Mouse (Mus musculus): ENCODE data around the gene Mier3. TPM values are rescaled to one million over a fixed set of nuclear protein-coding genes. Genes with fewer than 3 reads are reported as not detected.
"Not testable (repeated sequence)": the region's sequence is repeated elsewhere in the genome, so short reads cannot be mapped to it uniquely, and the experiment has no call there.

The Mier3 gene
- polyA plus RNA-seq, 1 experiment: 3.6 TPM

DNA sequence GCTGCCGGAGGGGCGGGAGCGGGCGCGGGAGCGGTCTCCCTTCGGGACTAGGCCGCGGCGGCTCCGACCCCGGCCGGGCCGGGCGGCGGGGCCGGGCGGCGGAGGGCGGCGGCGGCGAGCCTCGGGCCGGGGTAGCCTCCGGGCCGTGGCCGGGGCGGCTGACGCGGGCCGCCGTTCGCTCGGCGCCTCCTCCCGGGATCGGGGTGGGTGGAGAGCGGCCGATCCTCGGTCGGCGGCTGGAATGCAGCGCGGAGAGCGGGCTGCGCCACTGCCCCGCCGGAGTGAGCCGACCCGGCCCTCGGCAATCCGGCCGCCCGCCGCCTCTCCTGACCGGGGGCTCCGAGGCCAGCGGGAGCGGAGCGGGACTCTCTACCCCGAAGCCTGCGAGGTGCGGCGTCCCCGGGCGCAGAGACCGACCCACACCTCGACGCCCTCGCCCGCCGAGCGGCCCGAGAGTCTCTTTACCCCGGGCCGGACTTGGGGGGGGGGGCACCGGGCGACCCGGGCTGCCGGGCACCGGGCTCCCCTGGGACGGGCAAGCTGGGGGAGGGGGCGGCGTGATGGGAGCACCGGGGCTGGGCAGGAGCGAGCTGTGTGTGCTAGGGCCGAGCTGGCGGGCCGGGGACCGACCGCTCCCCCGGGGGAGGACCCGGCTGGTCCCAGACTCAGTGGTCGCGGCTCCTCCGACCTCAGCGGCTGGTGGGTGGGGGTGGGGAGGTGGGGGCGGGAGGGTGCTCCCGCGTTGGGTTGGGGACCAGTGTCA is 5.9 kb downstream of the Mier3 start:
- WGBS: 1% methylated on average over 94 of the region's 101 CpGs
- DNase-seq (ENCODE audit: low read depth, low spot score): no peak

DNA sequence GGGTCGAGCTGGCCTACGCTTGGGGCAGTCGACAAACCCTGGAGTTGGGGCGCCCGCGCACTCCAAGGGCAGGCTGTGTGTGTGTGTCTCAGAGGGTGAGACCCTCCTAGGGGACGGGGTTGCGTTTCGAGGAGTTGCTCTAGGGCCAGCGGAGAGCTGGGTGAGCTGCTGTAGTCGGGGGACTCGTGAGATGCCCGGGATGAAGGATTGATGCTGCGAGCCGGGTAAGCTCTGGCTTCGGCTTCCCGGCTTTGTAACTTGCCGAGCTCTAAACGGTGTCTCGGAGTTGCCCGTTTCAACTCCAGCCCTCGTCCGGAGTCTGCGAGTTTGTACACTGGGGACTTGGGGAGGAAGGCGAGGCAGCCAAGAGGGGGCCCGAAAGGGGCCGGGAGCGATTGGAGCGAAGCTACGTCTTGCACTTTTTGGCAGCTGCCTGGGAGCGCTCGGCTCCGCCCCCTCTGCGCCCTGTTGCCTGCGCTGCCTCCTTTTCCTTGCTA is 6.6 kb downstream of the Mier3 start:
- no peak for DNase-seq (ENCODE audit: low read depth, low spot score)
- WGBS: 1% methylated on average over 35 of the region's 35 CpGs

DNA sequence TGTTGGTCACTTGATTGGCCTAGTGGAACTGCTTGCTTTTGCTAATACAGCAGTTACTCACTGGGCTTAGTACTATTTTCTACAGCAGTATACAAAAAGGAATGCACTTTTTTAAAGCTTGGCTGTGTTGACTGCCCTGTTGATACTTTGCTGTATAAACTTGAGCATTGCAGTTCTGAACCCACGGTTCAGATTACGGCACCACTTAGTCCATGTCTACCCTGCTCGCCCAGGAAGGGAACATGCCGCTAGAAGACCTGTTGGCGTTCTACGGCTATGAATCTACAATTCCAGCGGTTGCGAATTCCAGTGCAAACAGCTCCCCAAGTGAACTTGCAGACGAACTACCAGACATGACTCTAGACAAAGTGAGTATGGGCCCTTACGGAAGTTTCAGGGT is 22.6 kb downstream of the Mier3 start:
- WGBS: 97% methylated on average over 10 of the region's 10 CpGs

DNA sequence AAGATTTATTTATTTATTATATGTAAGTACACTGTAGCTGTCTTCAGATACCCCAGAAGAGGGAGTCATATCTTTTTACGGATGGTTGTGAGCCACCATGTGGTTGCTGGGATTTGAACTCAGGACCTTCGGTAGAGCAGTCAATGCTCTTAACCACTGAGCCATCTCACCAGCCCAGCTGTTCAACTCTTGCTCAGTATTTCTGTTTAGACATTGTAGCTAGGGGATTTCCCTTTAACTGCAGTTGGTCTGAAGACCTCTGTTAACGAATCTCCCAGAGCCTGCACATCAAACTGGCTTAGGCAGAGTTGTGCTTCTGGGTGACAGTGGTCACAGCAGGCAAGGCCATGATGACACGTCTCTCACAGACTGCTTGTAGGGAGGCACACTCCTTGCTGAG is 23.2 kb downstream of the Mier3 start:
- 79% methylated on average over 4 of the region's 4 CpGs for WGBS
- not testable (repeated sequence) for DNase-seq (ENCODE audit: low read depth, low spot score)

More for the DNA sequence above, 22.6 kb downstream of the Mier3 start:
- no peak for DNase-seq (ENCODE audit: low read depth, low spot score)

DNA sequence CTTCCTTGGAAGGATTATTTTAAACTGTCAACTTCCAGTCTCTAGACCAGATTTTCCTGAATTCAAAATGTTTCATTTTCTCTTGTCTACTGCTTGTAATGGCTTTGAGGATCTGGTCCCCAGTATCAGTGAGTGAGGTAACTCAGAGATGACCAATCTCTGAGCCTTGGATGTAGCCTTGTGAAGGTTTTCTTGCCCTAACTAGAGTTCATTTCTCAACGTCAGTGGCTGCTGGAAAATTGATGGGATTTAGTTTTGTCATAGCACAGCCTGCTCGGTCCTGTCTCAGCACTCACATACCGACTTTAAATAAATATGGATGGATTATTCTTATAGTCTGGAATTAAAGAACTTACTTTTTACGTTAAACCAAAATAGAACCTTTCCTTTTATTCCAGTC is 29.8 kb downstream of the Mier3 start:
- DNase-seq (ENCODE audit: low read depth, low spot score): no peak
- 84% methylated on average over 4 of the region's 4 CpGs for WGBS

DNA sequence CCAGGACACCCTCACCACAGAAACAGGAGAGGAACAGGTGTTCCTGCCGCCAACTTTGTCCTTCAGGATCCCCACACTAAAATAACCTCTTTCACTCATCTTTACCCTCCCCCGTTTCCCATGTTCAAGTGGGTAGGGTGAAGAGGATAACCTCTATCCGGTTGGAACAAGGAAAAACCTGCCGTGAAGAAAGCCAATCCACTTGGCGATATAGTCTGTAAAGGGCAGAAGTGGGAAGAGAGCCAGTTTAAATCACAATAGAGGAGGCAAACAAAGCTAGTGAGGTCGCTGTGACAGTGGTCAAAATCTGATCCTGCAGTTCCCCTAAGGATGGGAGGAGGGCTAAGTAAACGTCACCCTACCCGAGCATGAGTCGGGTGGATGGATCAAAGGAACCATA is 38.9 kb downstream of the Mier3 start:
- 31% methylated on average over 9 of the region's 9 CpGs for WGBS
- no peak for DNase-seq (ENCODE audit: low read depth, low spot score)

DNA sequence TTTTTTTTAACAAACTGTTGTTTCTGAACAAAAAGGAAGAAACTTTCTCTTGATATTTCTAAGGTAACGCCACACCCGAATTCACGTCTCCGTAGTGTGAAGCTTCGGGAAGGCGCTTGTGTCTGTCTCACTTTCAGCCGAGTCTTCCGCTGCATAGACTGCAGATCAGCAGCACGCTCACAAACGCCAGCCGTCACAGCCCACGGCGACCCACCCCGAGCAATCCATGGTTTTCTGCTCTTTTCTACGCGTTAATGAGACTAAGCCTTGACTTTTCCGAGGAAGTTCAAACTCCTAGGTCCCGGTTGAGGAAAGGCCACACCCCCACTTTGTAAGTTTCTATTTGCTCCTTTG is 44.0 kb downstream of the Mier3 start:
- peak; percentile 3 for DNase-seq (ENCODE audit: low read depth, low spot score)
- under 1% methylated on average over 18 of the region's 18 CpGs for WGBS

DNA sequence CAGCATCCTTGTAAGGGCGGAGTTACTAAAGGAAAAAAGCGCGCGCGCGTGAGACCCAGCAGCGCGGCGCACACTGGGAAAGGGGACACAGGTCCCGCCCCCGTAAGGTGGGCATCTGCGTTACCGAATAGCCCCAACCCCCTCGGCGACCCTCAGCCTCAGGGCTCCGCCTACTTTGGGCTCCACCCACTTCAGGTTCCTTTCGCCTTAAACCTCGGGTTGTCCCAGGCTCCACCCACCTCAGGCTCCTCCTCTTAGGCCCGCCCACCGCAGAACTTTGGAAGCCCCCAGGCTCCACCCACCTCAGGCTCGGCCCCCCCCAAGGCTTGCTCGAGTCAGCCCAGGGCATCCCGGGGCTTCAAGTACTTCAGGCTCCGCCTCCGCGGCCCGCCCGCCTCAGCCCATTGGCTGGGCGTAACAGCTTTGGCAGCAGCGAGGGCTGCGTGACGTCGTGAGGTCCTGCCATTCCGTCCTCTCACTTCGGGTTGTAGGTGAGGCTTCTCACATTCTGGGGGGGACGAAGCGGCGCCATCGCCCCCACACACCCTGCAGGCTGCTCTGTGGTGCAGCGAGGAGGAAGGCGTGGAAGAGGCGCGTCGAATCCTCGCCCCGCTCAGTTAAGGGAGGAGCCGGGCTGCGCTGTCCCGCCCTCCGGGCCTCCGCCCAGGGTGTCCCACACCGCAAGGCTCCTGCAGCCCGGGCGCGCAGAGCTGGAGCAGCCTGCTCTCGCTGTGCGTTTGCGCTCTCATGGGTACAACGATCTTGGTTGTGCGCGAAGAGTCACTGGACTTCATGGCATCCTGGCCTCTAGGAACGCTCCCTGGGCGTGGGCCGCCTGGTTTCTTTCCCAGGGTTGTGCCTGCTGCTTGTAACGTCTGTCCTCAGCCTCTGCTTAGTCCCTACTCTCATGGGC is 44.6 kb downstream of the Mier3 start:
- DNase-seq (ENCODE audit: low read depth, low spot score): peak; percentile 78
- under 1% methylated on average over 65 of the region's 65 CpGs for WGBS

DNA sequence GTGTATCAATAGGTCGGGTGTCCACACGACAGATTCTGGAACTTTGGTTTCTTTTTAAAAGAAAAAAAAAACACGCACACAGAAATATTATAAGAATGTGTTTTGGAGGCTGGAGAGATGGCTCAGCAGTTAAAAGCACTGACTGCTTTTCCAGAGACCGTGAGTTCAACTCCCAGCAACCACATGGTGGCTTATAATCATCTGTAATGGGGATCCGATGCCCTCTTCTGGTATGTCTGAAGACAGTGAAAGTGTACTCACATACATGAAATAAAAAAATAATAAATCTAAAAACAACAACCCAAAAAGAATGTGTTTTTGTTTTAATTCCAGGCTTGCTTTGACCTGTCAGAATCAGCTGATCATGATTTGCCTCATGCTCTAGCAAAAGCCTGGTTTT is 46.1 kb downstream of the Mier3 start:
- WGBS: 95% methylated on average over 5 of the region's 5 CpGs
- DNase-seq (ENCODE audit: low read depth, low spot score): no peak

DNA sequence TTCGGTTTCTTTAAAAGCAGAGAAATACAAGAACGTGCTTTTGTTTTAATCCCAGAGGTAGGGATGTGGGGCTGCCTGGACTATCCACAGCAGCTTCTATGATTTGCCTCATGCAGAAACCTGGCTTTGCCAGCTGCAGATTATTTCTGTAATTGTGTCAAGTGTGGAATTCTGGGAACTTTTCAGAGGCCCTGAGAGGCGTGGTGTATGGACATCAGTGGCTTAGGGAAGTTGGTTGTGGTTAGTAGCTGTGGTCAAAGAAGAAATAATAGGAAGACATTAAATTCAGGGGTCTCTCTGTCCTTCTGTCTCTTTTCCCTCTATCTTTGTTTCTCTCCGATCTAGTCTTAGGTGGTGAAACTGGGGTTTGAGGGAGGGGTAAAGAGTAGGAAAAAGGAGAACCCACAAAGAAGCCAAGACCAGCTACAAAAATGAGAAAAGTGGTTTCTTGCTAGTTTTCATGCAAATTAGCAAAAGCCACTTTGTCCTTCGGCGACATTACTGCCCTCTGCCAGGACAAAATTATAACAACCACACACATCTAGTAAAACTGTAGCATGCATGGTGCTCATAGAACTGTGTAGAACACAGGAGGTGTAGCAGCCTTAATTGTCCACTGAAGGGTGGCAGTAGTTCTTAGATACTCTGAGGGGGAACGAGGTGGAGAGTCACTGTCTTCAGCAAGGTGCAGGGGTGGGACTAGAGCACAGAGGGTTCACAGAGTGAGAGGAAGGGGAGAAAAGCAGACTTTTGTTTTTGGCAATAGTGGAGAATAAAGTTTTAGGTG is 60.6 kb downstream of the Mier3 start:
- 70% methylated on average over 7 of the region's 7 CpGs for WGBS
- no peak for DNase-seq (ENCODE audit: low read depth, low spot score)

DNA sequence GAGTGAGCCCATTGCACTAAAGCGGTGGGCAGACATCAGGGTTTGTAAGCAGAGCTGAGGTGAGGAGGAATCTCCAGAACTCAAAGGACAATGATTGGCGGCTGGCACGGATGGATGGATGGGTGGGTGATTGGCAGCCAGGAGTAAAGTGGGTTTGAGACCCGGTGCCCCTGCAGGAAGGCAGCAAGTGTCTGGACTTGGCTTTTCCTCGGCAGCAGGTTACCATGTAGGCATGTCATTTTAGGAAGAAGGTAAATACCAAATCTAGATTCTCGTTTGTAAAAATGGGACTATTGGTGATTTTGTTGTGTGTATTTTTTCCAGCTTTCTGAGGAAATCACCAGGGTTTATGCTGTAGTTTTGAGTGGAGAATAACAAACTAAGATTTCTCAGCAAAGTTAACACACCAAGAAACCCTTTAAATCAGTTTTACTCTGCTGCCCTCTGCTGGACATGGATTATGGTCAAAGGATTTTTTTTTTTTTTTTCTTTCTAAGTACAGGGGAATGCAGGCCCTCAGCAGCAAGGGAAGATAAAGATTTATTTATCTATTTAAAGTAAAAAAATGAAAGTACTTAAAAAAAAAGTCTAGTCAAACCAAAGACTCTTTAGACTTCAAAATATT is 61.3 kb downstream of the Mier3 start:
- 57% methylated on average over 6 of the region's 6 CpGs for WGBS
- DNase-seq (ENCODE audit: low read depth, low spot score): peak; percentile 56

DNA sequence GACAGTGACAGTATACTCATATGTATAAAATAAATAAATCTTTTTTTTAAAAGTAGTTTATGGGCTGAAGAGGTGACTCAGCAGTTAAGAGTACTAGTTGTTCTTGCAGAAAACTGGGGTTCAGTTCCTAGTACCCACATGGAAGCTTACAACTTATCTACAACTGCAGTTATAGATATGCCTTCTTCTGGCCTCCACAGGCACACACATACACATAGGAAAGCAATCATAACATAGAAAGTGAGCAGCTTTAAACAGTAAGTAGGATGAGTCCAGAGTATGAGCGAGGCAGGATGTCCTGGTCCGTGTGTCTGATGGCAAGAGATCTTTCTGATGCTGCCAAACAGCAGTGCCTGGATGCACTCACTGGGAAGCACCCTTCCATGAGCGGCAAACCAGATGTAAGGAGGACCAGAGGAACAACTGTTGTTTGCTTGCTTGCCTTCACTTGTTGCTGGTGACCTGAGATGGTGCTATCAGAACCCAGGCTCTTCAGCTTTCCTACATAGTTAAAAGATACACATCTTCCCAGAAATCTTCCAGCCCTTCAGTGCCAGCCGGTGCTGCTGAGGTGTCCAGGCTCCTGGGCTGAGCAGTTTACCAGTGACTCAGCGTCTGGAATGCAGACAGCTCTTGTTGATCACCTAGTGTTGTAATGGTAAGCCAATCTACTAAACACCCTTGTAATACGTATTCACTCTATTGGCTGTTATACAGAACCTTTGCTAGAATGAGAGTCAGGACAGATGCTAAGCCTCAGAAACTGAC is 63.6 kb downstream of the Mier3 start:
- no peak for DNase-seq (ENCODE audit: low read depth, low spot score)
- 54% methylated on average over 6 of the region's 6 CpGs for WGBS

DNA sequence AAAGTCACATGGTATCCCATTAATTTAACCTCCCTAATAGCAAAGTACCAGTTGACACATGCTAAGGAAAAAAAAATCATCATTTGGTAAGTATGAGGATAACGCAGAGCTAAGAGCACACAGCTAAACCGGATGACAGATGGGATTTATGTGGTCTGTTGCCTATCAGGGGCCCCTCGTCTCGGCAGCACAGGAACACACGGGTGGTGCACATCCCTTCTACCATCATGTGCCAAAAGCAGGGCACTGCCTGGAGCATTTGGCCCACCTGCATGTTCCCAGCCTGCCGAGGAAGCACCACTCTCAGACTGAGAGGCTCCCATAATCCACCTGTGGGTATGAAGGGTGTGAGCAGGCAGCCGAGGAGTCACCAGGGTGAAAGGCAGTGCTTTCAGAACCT is 64.4 kb downstream of the Mier3 start:
- WGBS: 66% methylated on average over 7 of the region's 7 CpGs
- no peak for DNase-seq (ENCODE audit: low read depth, low spot score)

DNA sequence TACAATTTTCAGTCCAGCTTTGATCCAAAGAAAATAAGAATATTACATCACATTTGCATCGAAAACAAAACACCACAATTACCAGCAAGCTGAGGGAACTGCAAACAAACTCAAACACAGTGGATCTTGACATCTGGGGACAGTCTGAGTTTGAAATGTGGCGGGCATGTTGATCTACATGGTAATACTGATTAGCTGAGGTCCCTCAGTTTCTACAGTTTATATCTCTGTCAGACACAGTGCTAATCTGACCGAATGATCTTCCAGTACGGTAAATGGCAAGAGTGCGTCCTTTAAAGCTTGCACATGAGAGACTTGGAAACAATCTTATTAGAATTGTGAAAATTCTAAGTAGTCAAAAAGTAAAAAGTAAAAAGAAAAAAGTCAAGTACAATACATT is 66.1 kb downstream of the Mier3 start:
- 94% methylated on average over 5 of the region's 5 CpGs for WGBS
- DNase-seq (ENCODE audit: low read depth, low spot score): no peak

DNA sequence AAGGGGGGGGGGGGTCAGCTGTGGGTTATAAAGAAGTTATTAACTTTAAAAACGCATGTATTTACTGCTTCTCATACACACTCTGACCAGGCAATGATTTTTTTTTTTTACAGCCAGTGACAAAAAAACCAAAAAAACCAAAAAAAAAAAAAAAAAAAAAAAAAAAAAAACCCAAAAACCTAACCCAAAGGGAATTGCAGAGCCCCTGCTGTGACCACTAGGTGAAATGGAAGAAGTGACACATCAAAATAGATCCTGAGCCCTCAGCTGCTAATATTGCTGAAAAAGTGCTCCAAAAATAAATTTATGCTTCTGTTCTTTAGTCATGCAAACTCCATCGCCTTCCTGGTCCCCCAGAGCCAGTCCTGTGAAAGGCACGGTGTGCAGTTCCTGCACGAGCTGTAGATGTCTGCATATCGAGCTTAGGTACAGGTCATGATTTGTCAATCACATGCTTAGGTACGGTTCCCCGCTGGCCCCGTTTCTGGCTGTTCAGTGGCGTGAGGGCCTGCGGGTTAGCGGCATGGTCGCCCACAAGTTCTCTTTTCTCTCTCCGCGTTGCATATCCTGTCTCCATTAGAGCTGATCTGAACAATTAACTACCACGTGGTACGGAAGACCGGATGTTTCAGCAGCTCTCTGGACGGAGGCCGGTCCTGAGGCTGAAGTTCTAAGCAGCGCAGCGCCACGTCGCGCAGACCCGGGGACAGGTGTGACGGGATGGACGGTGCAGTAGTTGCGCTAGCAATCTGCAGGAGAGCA is 67.7 kb downstream of the Mier3 start:
- whole genome bisulfite sequencing: 93% methylated on average over 28 of the region's 28 CpGs

DNA sequence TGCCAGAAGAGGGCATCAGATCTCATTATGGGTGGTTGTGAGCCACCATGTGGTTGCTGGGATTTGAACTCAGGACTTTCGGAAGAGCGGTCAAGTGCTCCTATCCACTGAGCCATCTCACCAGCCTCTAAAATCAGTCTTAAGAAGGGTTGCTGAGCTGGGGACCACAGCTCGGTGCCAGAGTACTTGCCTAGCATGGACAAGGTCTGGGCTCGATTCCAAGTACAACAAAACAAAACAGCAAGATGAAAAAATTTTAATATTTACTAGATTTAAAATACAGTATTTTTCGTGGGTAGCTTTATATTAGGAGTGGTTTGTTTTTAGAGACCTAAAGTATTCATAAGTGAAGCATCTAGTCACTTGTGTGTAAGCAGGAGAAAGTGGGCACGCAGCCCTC is 72.5 kb downstream of the Mier3 start:
- DNase-seq (ENCODE audit: low read depth, low spot score): no peak
- WGBS: 82% methylated on average over 6 of the region's 6 CpGs

More for the DNA sequence above, 67.7 kb downstream of the Mier3 start:
- no peak for DNase-seq (ENCODE audit: low read depth, low spot score)

DNA sequence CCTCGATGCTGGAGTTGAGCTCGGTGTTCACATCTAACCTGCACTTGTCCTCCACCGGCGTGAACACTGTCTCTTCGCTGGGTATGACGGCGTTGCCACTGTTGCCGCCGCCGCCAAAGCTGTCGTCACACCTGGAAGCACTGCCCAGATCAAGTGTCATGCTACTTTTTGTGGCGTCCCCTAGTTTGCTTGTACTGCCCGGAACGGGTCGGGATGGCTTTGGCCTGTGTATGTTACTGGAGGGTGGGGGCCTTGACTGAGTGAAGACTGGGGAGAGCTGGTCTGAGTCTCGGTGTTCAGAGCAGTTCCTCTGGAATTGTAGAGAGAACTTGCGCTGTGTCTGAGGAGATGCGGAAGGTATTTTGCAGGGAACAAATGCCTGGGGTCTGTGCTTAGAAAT is 74.6 kb downstream of the Mier3 start:
- WGBS: 98% methylated on average over 18 of the region's 18 CpGs
- no peak for DNase-seq (ENCODE audit: low read depth, low spot score)

DNA sequence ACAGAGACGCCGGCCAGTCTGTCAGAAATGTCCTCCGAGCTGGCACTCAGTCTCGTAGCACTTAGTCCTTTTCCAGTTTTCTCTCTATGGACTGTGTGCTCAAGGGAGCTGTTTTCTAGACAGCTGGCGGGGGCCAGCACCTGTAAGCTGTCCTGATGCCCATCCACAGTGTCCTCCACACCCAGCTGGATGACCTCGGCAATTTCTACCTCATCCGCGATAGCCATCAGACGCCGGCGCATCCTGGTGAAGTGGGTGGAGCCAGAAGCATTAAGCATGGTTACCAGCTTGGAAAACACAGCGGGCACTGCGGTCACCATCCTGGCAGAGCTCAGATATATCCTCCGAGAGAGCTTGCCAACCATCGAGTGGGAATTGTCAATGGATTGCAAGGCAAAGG is 75.2 kb downstream of the Mier3 start:
- WGBS: 97% methylated on average over 15 of the region's 15 CpGs

More for the DNA sequence above, 75.2 kb downstream of the Mier3 start:
- no peak for DNase-seq (ENCODE audit: low read depth, low spot score)

Data from large intestine, adult 2 months (tissue).